Mouse (Mus musculus) kidney, embryonic 14.5 days (tissue): ENCODE data around the gene B230118H07Rik. TPM values are rescaled to one million over a fixed set of nuclear protein-coding genes. Genes with fewer than 3 reads are reported as not detected.

Experiments used
- ATAC-seq: fragments of 200-750 bp; cut with Nextera tagmentation; 2 replicates; pipeline ENCODE4 v1.8.0; 2017; ENCODE audit warnings: moderate number of reproducible peaks, mild to moderate bottlenecking, moderate TSS enrichment, moderate library complexity; ENCODE audit not compliant: low FRiP score, low TSS enrichment
- H3K27ac ChIP-seq: fragments of 300-500 bp; sonication (generic); 2 replicates; pipeline ENCODE4 v1.5.1; 2014; ENCODE audit warnings: low read depth, mild to moderate bottlenecking, low read length, moderate library complexity, mixed read lengths
- H3K27me3 ChIP-seq: fragments of 300-500 bp; sonication (generic); 2 replicates; pipeline ENCODE4 v1.6.1; 2014; ENCODE audit warnings: mild to moderate bottlenecking, low read length; ENCODE audit not compliant: control insufficient read depth, insufficient read depth
- H3K36me3 ChIP-seq: fragments of 300-500 bp; sonication (generic); 2 replicates; pipeline ENCODE4 v1.6.1; 2014; ENCODE audit warnings: low read length, mixed read lengths; ENCODE audit not compliant: control insufficient read depth, insufficient read depth
- H3K4me1 ChIP-seq: fragments of 300-500 bp; sonication (generic); 2 replicates; pipeline ENCODE4 v1.6.1; 2014; ENCODE audit warnings: low read length, mixed read lengths; ENCODE audit not compliant: control insufficient read depth, insufficient read depth
- H3K4me2 ChIP-seq: fragments of 300-500 bp; sonication (generic); replicated peaks from 2 replicates; pipeline ENCODE4 v1.6.1; 2014; ENCODE audit warnings: low read depth, mild to moderate bottlenecking, low read length
- H3K4me3 ChIP-seq: fragments of 300-500 bp; sonication (generic); 2 replicates; pipeline ENCODE4 v1.5.1; 2014; ENCODE audit warnings: mild to moderate bottlenecking, low read length
- H3K9ac ChIP-seq: fragments of 300-500 bp; sonication (generic); 2 replicates; pipeline ENCODE4 v1.6.1; 2014; ENCODE audit warnings: low read depth, mild to moderate bottlenecking, low read length, moderate library complexity
- H3K9me3 ChIP-seq: fragments of 300-500 bp; sonication (generic); 2 replicates; pipeline ENCODE4 v1.6.1; 2016; ENCODE audit warnings: low read length; ENCODE audit not compliant: control insufficient read depth
- WGBS: fragments of 180-500 bp; shearing (Covaris S2); extraction: QIAGEN DNeasy Blood & Tissue Kit; methylation state at CpG from one replicate; pipeline ENCODE4 v1.1.7; 2014; 5-methylcytosine and 5-hydroxymethylcytosine counted together
- polyA plus RNA-seq: library from polyadenylated mRNA; unstranded; fragments of >200 nt; fragmentation: Nextera tagmentation; extraction: Ambion mirVana; gene quantifications from 2 replicates; pipeline ENCODE4 v1.2.1, GENCODE M21; 2014

B230118H07Rik gene
- polyA plus RNA-seq, 1 experiment from 2014 or later, result 60.6 TPM

GRCm38 (mm10) chr2:101624011-101624410, 25.3 kb downstream of the B230118H07Rik start:
- Histone ChIP-seq H3K4me3 (no peak overlapping the region), H3K36me3 (no peaks in the 10 kb centered on the region), H3K27me3 (no peaks in the 10 kb centered on the region), H3K4me1 (no peaks in the 10 kb centered on the region; the same call in 1 of the 2 replicates), H3K4me2 (no peak overlapping the region), H3K9me3 (no peaks in the 10 kb centered on the region), H3K9ac (no peak overlapping the region), H3K27ac (no peak overlapping the region)
- ATAC-seq, result no peak
- 33% methylated on average over 2 of the region's 2 CpGs for WGBS

- Histone ChIP-seq H3K9ac (no peak overlapping the region), H3K4me1 (no peaks in the 10 kb centered on the region; the same call in 1 of the 2 replicates), H3K4me3 (no peak overlapping the region), H3K36me3 (no peaks in the 10 kb centered on the region), H3K27me3 (no peaks in the 10 kb centered on the region), H3K27ac (no peak overlapping the region), H3K4me2 (no peak overlapping the region), H3K9me3 (no peaks in the 10 kb centered on the region)
- WGBS, result 88% methylated on average over 2 of the region's 2 CpGs
- no peak for ATAC-seq
These were observed 26.3 kb downstream of the B230118H07Rik start for GRCm38 (mm10) chr2:101623042-101623441.

GRCm38 (mm10) chr2:101621611-101622010, 27.7 kb downstream of the B230118H07Rik start:
- no peaks in the 10 kb centered on the region for H3K27me3 ChIP-seq
- WGBS, result 68% methylated on average over 7 of the region's 7 CpGs
- H3K4me1 ChIP-seq, result no peaks in the 10 kb centered on the region; the same call in 1 of the 2 replicates
- no peaks in the 10 kb centered on the region for H3K36me3 ChIP-seq
- no peak overlapping the region for H3K27ac ChIP-seq
- H3K9ac ChIP-seq, result no peak overlapping the region
- no peak overlapping the region for H3K4me2 ChIP-seq
- H3K4me3 ChIP-seq, result no peak overlapping the region
- no peak for ATAC-seq
- no peaks in the 10 kb centered on the region for H3K9me3 ChIP-seq

- no peaks in the 10 kb centered on the region for H3K9me3 ChIP-seq
- no peak overlapping the region for H3K9ac ChIP-seq
- H3K4me3 ChIP-seq, result no peak overlapping the region
- no peaks in the 10 kb centered on the region for H3K27me3 ChIP-seq
- H3K4me2 ChIP-seq, result no peak overlapping the region
- no peaks in the 10 kb centered on the region for H3K36me3 ChIP-seq
- no peak for ATAC-seq
- no peak overlapping the region for H3K27ac ChIP-seq
- 77% methylated on average over 3 of the region's 3 CpGs for WGBS
- H3K4me1 ChIP-seq, result no peaks in the 10 kb centered on the region; the same call in 1 of the 2 replicates
These were observed 28.4 kb downstream of the B230118H07Rik start for GRCm38 (mm10) chr2:101620899-101621298.

GRCm38 (mm10) chr2:101618373-101618772, 31.0 kb downstream of the B230118H07Rik start:
- ATAC-seq, result no peak
- WGBS, result 88% methylated on average over 4 of the region's 4 CpGs
- no peaks in the 10 kb centered on the region for H3K4me1 ChIP-seq

GRCm38 (mm10) chr2:101615464-101616305, 33.6 kb downstream of the B230118H07Rik start:
- Histone ChIP-seq H3K9me3 (no peaks in the 10 kb centered on the region), H3K9ac (no peak overlapping the region), H3K27ac (no peak overlapping the region), H3K36me3 (no peaks in the 10 kb centered on the region), H3K4me2 (no peak overlapping the region), H3K4me1 (no peaks in the 10 kb centered on the region), H3K4me3 (no peak overlapping the region), H3K27me3 (no peaks in the 10 kb centered on the region)
- ATAC-seq, result no peak
- WGBS, result 81% methylated on average over 10 of the region's 10 CpGs

More at GRCm38 (mm10) chr2:101618373-101618772, 31.0 kb downstream of the B230118H07Rik start:
- Histone ChIP-seq H3K4me3 (no peak overlapping the region), H3K4me2 (no peak overlapping the region), H3K9ac (no peak overlapping the region), H3K36me3 (no peaks in the 10 kb centered on the region), H3K9me3 (no peaks in the 10 kb centered on the region), H3K27me3 (no peaks in the 10 kb centered on the region), H3K27ac (no peak overlapping the region)

- Histone ChIP-seq H3K9ac (no peak overlapping the region), H3K4me1 (no peaks in the 10 kb centered on the region), H3K27ac (no peak overlapping the region), H3K9me3 (no peaks in the 10 kb centered on the region), H3K36me3 (no peaks in the 10 kb centered on the region), H3K4me2 (no peak overlapping the region), H3K27me3 (no peaks in the 10 kb centered on the region), H3K4me3 (no peak overlapping the region)
- WGBS, result 94% methylated on average over 3 of the region's 3 CpGs
- ATAC-seq, result no peak
These were observed 38.5 kb downstream of the B230118H07Rik start for GRCm38 (mm10) chr2:101610861-101611260.

- 81% methylated on average over 7 of the region's 7 CpGs for WGBS
- no peaks in the 10 kb centered on the region for H3K9me3 ChIP-seq
- no peaks in the 10 kb centered on the region for H3K4me1 ChIP-seq
- no peak overlapping the region for H3K4me2 ChIP-seq
- H3K27ac ChIP-seq, result no peak overlapping the region
- H3K27me3 ChIP-seq, result no peaks in the 10 kb centered on the region
- H3K36me3 ChIP-seq, result no peaks in the 10 kb centered on the region
- H3K9ac ChIP-seq, result no peak overlapping the region
- H3K4me3 ChIP-seq, result no peak overlapping the region
- no peak for ATAC-seq
These were observed 41.0 kb downstream of the B230118H07Rik start for GRCm38 (mm10) chr2:101608232-101608894.

GRCm38 (mm10) chr2:101603099-101603498, 46.2 kb downstream of the B230118H07Rik start:
- no peak overlapping the region for H3K4me3 ChIP-seq
- H3K27ac ChIP-seq, result no peak overlapping the region
- WGBS, result 97% methylated on average over 1 of the region's 1 CpGs
- no peak overlapping the region for H3K4me2 ChIP-seq
- 0 out of 2 replicates have a peak, but pooled peaks cover 5% of the 10 kb centered on the region for H3K4me1 ChIP-seq
- H3K27me3 ChIP-seq, result no peaks in the 10 kb centered on the region
- H3K9me3 ChIP-seq, result no peaks in the 10 kb centered on the region
- no peak for ATAC-seq
- H3K36me3 ChIP-seq, result no peaks in the 10 kb centered on the region
- no peak overlapping the region for H3K9ac ChIP-seq
